Mouse (Mus musculus) cerebellum, adult 2 months (tissue): ENCODE results near the gene Gnl3l. TPM values are rescaled to one million over a fixed set of nuclear protein-coding genes. Genes with fewer than 3 reads are reported as not detected.

ENCODE experiments used
- DNase-seq, 2 experiments: peaks; one replicate each; pipeline ENCODE4 v3.0.0; 2021
- H3K27ac ChIP-seq: fragments of 200-500 bp; 2 replicates; pipeline ENCODE4 v1.5.1; 2012; ENCODE audit warnings: low read length, control low read depth, inconsistent platforms; ENCODE audit not compliant: insufficient read depth
- H3K27me3 ChIP-seq: fragments of 200-500 bp; 2 replicates; pipeline ENCODE4 v1.6.1; 2012; ENCODE audit warnings: inconsistent platforms, mild to moderate bottlenecking, low read length, moderate library complexity; ENCODE audit not compliant: control insufficient read depth, insufficient read depth
- H3K4me1 ChIP-seq: fragments of 200-500 bp; 2 replicates; pipeline ENCODE4 v1.6.1; 2011; ENCODE audit warnings: low read length; ENCODE audit not compliant: control insufficient read depth, insufficient read depth
- H3K4me3 ChIP-seq: fragments of 200-500 bp; replicated peaks from 2 replicates; pipeline ENCODE3; 2011; ENCODE audit warnings: mild to moderate bottlenecking, low read depth, low read length, control low read depth; ENCODE audit not compliant: insufficient read depth
- CTCF ChIP-seq: fragments of 200-500 bp; IDR thresholded peaks from 2 replicates; pipeline ENCODE4 v1.5.1; 2011; ENCODE audit warnings: low read depth, mild to moderate bottlenecking, control low read depth, low read length, moderate library complexity, borderline replicate concordance; ENCODE audit not compliant: insufficient read depth
- POLR2A ChIP-seq: fragments of 200-500 bp; IDR thresholded peaks from 2 replicates; pipeline ENCODE4 v1.6.1; 2011; ENCODE audit warnings: low read length, control low read depth, borderline replicate concordance; ENCODE audit not compliant: insufficient read depth
- WGBS: fragments of 180-500 bp; shearing (Covaris S2); methylation state at CpG from one replicate; pipeline ENCODE4 v1.1.7; 2018; 5-methylcytosine and 5-hydroxymethylcytosine counted together
- polyA plus RNA-seq: library from polyadenylated mRNA; depleted of rRNA; stranded (reverse); fragments of >200 nt; gene quantifications from 2 replicates; pipeline ENCODE4 v1.2.3, GENCODE M21; 2012

Gene Gnl3l
- polyA plus RNA-seq, 1 experiment: 87.4 TPM

GRCm38 (mm10) chrX:151049661-151050215 is 32.6 kb upstream of the Gnl3l start:
- no peak overlapping the region for H3K27ac ChIP-seq
- H3K27me3 ChIP-seq: no peaks in the 10 kb centered on the region
- H3K4me3 ChIP-seq: no peak overlapping the region
- peaks cover 11% of the 10 kb centered on the region for H3K4me1 ChIP-seq
- DNase-seq: no peak
- TF ChIP-seq POLR2A (no peak), CTCF (no peak)
- WGBS: 56% methylated on average over 8 of the region's 8 CpGs

- peak; percentile 43 to 57 for DNase-seq
- no peaks in the 10 kb centered on the region for H3K27me3 ChIP-seq
- TF ChIP-seq POLR2A: no peak
- no peak for TF ChIP-seq CTCF
- WGBS: 14% methylated on average over 29 of the region's 56 CpGs
- H3K4me3 ChIP-seq: peak overlapping the region; percentile 82
- peaks cover 3% of the 10 kb centered on the region; the same call in 1 of the 2 replicates for H3K4me1 ChIP-seq
- peak overlapping the region; percentile 66 for H3K27ac ChIP-seq
Observed at GRCm38 (mm10) chrX:151047431-151048058, 30.4 kb upstream of the Gnl3l start.

GRCm38 (mm10) chrX:151046777-151047430 is 29.8 kb upstream of the Gnl3l start:
- no peak for TF ChIP-seq CTCF
- TF ChIP-seq POLR2A: peak; percentile 22; the same call in 1 of the 2 replicates
- WGBS: 10% methylated on average over 35 of the region's 62 CpGs

GRCm38 (mm10) chrX:151046321-151046720 is 29.2 kb upstream of the Gnl3l start:
- peak overlapping the region; percentile 82 for H3K4me3 ChIP-seq
- peaks cover 3% of the 10 kb centered on the region; the same call in 1 of the 2 replicates for H3K4me1 ChIP-seq
- H3K27me3 ChIP-seq: no peaks in the 10 kb centered on the region
- no peak for DNase-seq
- peak overlapping the region; percentile 38; the same call in 1 of the 2 replicates for H3K27ac ChIP-seq
- no peak for TF ChIP-seq CTCF
- TF ChIP-seq POLR2A: no peak
- 21% methylated on average over 11 of the region's 11 CpGs for WGBS

More at GRCm38 (mm10) chrX:151046777-151047430, 29.8 kb upstream of the Gnl3l start:
- Histone ChIP-seq H3K4me3 (peak overlapping the region; percentile 82), H3K27ac (peak overlapping the region; percentile 66), H3K4me1 (peaks cover 3% of the 10 kb centered on the region; the same call in 1 of the 2 replicates), H3K27me3 (no peaks in the 10 kb centered on the region)
- DNase-seq: peak; percentile 89 to 90

GRCm38 (mm10) chrX:151045850-151046249 is 28.7 kb upstream of the Gnl3l start, which contains the start of gene Fgd1:
TSS of gene Fgd1 (plus strand) at chrX:151046150.
- peaks cover 3% of the 10 kb centered on the region; the same call in 1 of the 2 replicates for H3K4me1 ChIP-seq
- no peak for DNase-seq
- peak within 1 kb of the TSS; percentile 82 for H3K4me3 ChIP-seq
- no peak for TF ChIP-seq CTCF
- no peak for TF ChIP-seq POLR2A
- WGBS: 95% methylated on average over 8 of the region's 8 CpGs
- peak within 1 kb of the TSS; percentile 66 for H3K27ac ChIP-seq
- H3K27me3 ChIP-seq: no peaks in the 10 kb centered on the region

GRCm38 (mm10) chrX:151041223-151041622 is 24.1 kb upstream of the Gnl3l start:
- Histone ChIP-seq H3K4me3 (no peak overlapping the region), H3K4me1 (no peaks in the 10 kb centered on the region), H3K27ac (no peak overlapping the region), H3K27me3 (no peaks in the 10 kb centered on the region)
- TF ChIP-seq CTCF (no peak), POLR2A (no peak)
- no peak for DNase-seq
- WGBS: 53% methylated on average over 5 of the region's 5 CpGs

GRCm38 (mm10) chrX:151031400-151031799 is 14.3 kb upstream of the Gnl3l start:
- DNase-seq: no peak
- Histone ChIP-seq H3K4me1 (no peaks in the 10 kb centered on the region), H3K4me3 (no peak overlapping the region), H3K27me3 (no peaks in the 10 kb centered on the region), H3K27ac (no peak overlapping the region)
- no peak for TF ChIP-seq CTCF
- no peak for TF ChIP-seq POLR2A
- 80% methylated on average over 3 of the region's 3 CpGs for WGBS

- WGBS: 92% methylated on average over 3 of the region's 3 CpGs
- DNase-seq: no peak
- no peaks in the 10 kb centered on the region for H3K27me3 ChIP-seq
- H3K4me1 ChIP-seq: 0 out of 2 replicates have a peak, but pooled peaks cover 2% of the 10 kb centered on the region
- H3K27ac ChIP-seq: no peak overlapping the region
- TF ChIP-seq CTCF (no peak), POLR2A (no peak)
- no peak overlapping the region for H3K4me3 ChIP-seq
Observed at GRCm38 (mm10) chrX:151018798-151019197, 1.7 kb upstream of the Gnl3l start.
